Mouse (Mus musculus) embryonic facial prominence, embryonic 12.5 days (tissue): ENCODE measurements around the gene Rpl21. TPM values are rescaled to one million over a fixed set of nuclear protein-coding genes. Genes with fewer than 3 reads are reported as not detected.
"Not testable (repeated sequence)": the region's sequence is repeated elsewhere in the genome, so short reads cannot be mapped to it uniquely, and the experiment has no call there.

Experiments used
- ATAC-seq: fragments of 200-750 bp; cut with Nextera tagmentation; 2 replicates; pipeline ENCODE4 v1.8.0; 2017; ENCODE audit not compliant: insufficient number of reproducible peaks, insufficient read depth, low FRiP score, low TSS enrichment
- H3K27ac ChIP-seq: fragments of 300-500 bp; sonication (generic); 2 replicates; pipeline ENCODE4 v1.5.1; 2016; ENCODE audit warnings: mild to moderate bottlenecking
- H3K27me3 ChIP-seq: fragments of 300-500 bp; sonication (generic); 2 replicates; pipeline ENCODE4 v1.6.1; 2016; ENCODE audit warnings: mild to moderate bottlenecking, moderate library complexity
- H3K36me3 ChIP-seq: fragments of 300-500 bp; sonication (generic); 2 replicates; pipeline ENCODE4 v1.6.1; 2016; ENCODE audit warnings: mild to moderate bottlenecking
- H3K4me1 ChIP-seq: fragments of 300-500 bp; sonication (generic); 2 replicates; pipeline ENCODE4 v1.6.1; 2016
- H3K4me2 ChIP-seq: fragments of 300-500 bp; sonication (generic); replicated peaks from 2 replicates; pipeline ENCODE4 v1.6.1; 2016; ENCODE audit warnings: mild to moderate bottlenecking, moderate library complexity
- H3K4me3 ChIP-seq: fragments of 300-500 bp; sonication (generic); 2 replicates; pipeline ENCODE4 v1.5.1; 2016; ENCODE audit warnings: mild to moderate bottlenecking
- H3K9ac ChIP-seq: fragments of 300-500 bp; sonication (generic); 2 replicates; pipeline ENCODE4 v1.6.1; 2016; ENCODE audit warnings: mild to moderate bottlenecking, moderate library complexity
- H3K9me3 ChIP-seq: fragments of 300-500 bp; sonication (generic); 2 replicates; pipeline ENCODE4 v1.6.1; 2016; ENCODE audit warnings: mild to moderate bottlenecking, moderate library complexity
- WGBS: fragments of 180-500 bp; shearing (Covaris S2); methylation state at CpG from one replicate; pipeline ENCODE4 v1.1.7; 2016; 5-methylcytosine and 5-hydroxymethylcytosine counted together
- polyA plus RNA-seq: library from polyadenylated mRNA; unstranded; fragments of >200 nt; fragmentation: Nextera tagmentation; extraction: Ambion mirVana; gene quantifications from 2 replicates; pipeline ENCODE4 v1.2.1, GENCODE M21; 2016

Gene Rpl21
- polyA plus RNA-seq, 1 experiment from 2014 or later: 529 TPM

- Histone ChIP-seq H3K9ac (no peak overlapping the region), H3K4me1 (no peaks in the 10 kb centered on the region), H3K4me3 (no peak overlapping the region), H3K4me2 (no peak overlapping the region), H3K27me3 (no peaks in the 10 kb centered on the region), H3K9me3 (no peaks in the 10 kb centered on the region), H3K27ac (no peak overlapping the region), H3K36me3 (no peaks in the 10 kb centered on the region)
- 63% methylated on average over 2 of the region's 2 CpGs for WGBS
- ATAC-seq: no peak
Observed at GRCm38 (mm10) chr5:146876024-146876423, 43.3 kb downstream of the Rpl21 start.

- WGBS: 85% methylated on average over 5 of the region's 6 CpGs
- not testable (repeated sequence) for H3K27me3 ChIP-seq, ATAC-seq
Observed at GRCm38 (mm10) chr5:146877882-146878281, 45.2 kb downstream of the Rpl21 start.

GRCm38 (mm10) chr5:146882261-146882660 lies 49.6 kb downstream of the Rpl21 start:
- no peaks in the 10 kb centered on the region for H3K9me3 ChIP-seq
- 83% methylated on average over 6 of the region's 6 CpGs for WGBS
- H3K4me1 ChIP-seq: no peaks in the 10 kb centered on the region
- H3K27ac ChIP-seq: no peak overlapping the region
- H3K4me3 ChIP-seq: no peak overlapping the region
- H3K36me3 ChIP-seq: no peaks in the 10 kb centered on the region
- H3K4me2 ChIP-seq: no peak overlapping the region
- ATAC-seq: no peak
- no peak overlapping the region for H3K9ac ChIP-seq
- H3K27me3 ChIP-seq: no peaks in the 10 kb centered on the region

More at GRCm38 (mm10) chr5:146877882-146878281, 45.2 kb downstream of the Rpl21 start:
- H3K9me3 ChIP-seq, H3K4me2 ChIP-seq, H3K4me3 ChIP-seq, H3K9ac ChIP-seq, H3K27ac ChIP-seq, H3K36me3 ChIP-seq, H3K4me1 ChIP-seq: not testable (repeated sequence)

- no peak overlapping the region for H3K27ac ChIP-seq
- no peak overlapping the region for H3K4me3 ChIP-seq
- WGBS: 75% methylated on average over 7 of the region's 7 CpGs
- H3K36me3 ChIP-seq: no peaks in the 10 kb centered on the region
- H3K4me1 ChIP-seq: no peaks in the 10 kb centered on the region
- H3K9me3 ChIP-seq: no peaks in the 10 kb centered on the region
- H3K4me2 ChIP-seq: no peak overlapping the region
- H3K9ac ChIP-seq: no peak overlapping the region
- H3K27me3 ChIP-seq: no peaks in the 10 kb centered on the region
- no peak for ATAC-seq
Observed at GRCm38 (mm10) chr5:146883053-146883452, 50.4 kb downstream of the Rpl21 start.

DNA sequence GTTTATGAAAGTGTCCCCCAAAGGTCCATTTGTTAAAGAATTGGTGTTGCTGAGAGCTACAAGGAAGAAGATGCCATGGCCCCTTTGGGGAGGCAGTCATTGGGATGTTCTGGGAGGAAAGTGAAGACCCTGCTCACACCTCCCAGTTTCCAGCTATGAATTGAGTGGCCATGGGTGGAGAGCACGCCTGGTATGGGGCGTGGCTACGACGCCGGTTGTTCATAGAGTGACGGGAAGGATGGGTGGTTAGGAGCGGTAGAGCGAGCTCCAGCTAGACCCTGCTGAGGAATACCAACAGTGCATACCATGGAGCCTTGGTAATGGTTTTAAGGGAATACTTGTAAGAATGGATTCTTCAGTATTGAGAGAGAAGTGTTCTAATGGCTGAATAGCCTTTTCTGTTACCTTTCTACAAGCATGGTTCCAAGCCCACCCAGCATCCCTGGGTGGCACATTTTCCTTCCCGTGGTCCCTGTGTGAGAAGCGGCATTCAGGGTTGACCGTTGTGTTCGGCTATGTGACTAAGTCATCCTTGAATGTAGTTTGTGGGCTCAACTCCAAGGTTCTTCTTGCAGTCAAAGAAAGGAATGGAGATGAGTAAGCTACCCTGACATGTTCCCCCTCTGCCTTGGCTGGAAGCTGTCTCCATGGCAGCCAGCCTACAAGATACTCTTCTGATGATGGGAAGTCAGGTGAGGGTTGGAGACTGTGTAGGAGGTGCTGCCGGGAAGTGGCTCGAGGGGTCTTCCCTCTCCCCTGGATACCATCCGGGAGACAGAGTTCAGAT lies 51.0 kb downstream of the Rpl21 start:
- H3K9me3 ChIP-seq: no peaks in the 10 kb centered on the region
- H3K27me3 ChIP-seq: no peaks in the 10 kb centered on the region
- WGBS: 84% methylated on average over 15 of the region's 15 CpGs
- H3K4me3 ChIP-seq: no peak overlapping the region
- H3K4me2 ChIP-seq: no peak overlapping the region
- H3K9ac ChIP-seq: no peak overlapping the region
- no peak for ATAC-seq
- H3K27ac ChIP-seq: no peak overlapping the region
- H3K36me3 ChIP-seq: no peaks in the 10 kb centered on the region
- no peaks in the 10 kb centered on the region for H3K4me1 ChIP-seq

Other genes with a start within 250 kb of the Rpl21 start
- 0.18 TPM in 1 of 2 replicates, not detected in the other for gene Gpr12, start 247.7 kb upstream of the Rpl21 start, polyA plus RNA-seq
- 17.0 and 20.3 TPM in 2 replicates for gene Usp12, start 37.9 kb upstream of the Rpl21 start, polyA plus RNA-seq
- 17.2 and 18.8 TPM in 2 replicates for gene Rasl11a, start 12.2 kb downstream of the Rpl21 start, polyA plus RNA-seq
- gene Gtf3a, start 115.8 kb downstream of the Rpl21 start, polyA plus RNA-seq: 110 and 116 TPM in 2 replicates
- gene Mtif3, start 130.9 kb downstream of the Rpl21 start, polyA plus RNA-seq: 25.2 and 29.7 TPM in 2 replicates
- 11.6 and 12.0 TPM in 2 replicates for gene Lnx2, start 243.7 kb downstream of the Rpl21 start, polyA plus RNA-seq
- gene Polr1d, start 244.2 kb downstream of the Rpl21 start, polyA plus RNA-seq: 111 and 117 TPM in 2 replicates